Mouse (Mus musculus): ENCODE measurements around the gene Csrnp1. TPM values are rescaled to one million over a fixed set of nuclear protein-coding genes. Genes with fewer than 3 reads are reported as not detected.

Csrnp1 gene
- polyA plus RNA-seq, 1 experiment: not detected

DNA sequence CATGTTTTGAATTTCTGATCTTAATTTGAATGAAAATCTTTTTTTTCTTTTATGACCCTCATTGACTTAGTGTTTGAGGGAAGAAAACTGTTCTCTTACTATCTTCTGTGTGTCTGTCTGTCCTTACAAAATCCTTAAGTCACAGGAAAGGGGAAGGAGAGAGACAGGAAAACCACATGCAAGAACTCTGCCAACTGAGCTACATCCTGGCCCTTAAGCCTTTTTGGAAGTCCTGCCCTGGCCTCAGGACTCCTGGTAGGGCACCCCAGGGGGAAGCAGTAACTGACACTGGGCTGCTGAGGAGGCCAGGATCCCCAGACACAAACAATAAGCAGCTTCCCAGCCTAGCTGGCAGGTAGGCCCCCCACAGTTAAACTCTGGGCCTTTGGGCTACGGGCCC is 41.1 kb downstream of the Csrnp1 start:
- no peaks in the 10 kb centered on the region for H3K4me1 ChIP-seq (ENCODE audit: control insufficient read depth, insufficient read depth, low read length)
- H3K4me3 ChIP-seq (ENCODE audit: insufficient read depth, low read depth, low read length): no peak overlapping the region
- H3K27ac ChIP-seq (ENCODE audit: insufficient read depth, low read depth, low read length): no peak overlapping the region
- TF ChIP-seq CTCF (IDR thresholded peaks at IDR 0.05; ENCODE audit: insufficient read depth, low read depth, low read length): no peak
- no peak for TF ChIP-seq POLR2A (IDR thresholded peaks at IDR 0.05; ENCODE audit: insufficient read depth, low read depth, low read length)
- 84% methylated on average over 1 of the region's 1 CpGs for WGBS

DNA sequence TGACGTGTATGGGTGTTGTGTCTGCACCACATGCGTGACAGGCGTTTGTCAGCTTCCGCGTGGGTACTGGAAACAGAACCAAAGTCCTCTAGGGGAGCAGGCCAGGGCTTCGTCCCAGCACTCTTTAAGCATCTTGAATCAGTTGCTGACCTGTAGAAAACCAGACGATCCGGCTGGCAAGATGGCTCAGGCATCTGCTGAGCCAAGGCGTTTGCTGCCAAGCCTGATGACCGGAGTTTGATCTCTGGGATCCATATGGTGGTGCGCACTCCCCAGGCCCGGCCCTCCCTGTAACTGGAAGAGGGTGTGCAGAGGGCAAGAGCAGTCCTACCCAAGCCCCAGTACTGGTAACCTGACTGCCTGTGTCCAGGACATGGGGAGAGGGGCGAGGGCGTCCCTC is 42.6 kb downstream of the Csrnp1 start:
- Histone ChIP-seq H3K4me1 (ENCODE audit: control insufficient read depth, insufficient read depth, low read length) (peaks cover 7% of the 10 kb centered on the region; the same call in 1 of the 2 replicates), H3K27ac (ENCODE audit: insufficient read depth, low read depth, low read length) (no peak overlapping the region), H3K4me3 (ENCODE audit: insufficient read depth, low read depth, low read length) (no peak overlapping the region)
- 91% methylated on average over 14 of the region's 14 CpGs for WGBS
- TF ChIP-seq CTCF (IDR thresholded peaks at IDR 0.05; ENCODE audit: insufficient read depth, low read depth, low read length): no peak
- TF ChIP-seq POLR2A (IDR thresholded peaks at IDR 0.05; ENCODE audit: insufficient read depth, low read depth, low read length): no peak

DNA sequence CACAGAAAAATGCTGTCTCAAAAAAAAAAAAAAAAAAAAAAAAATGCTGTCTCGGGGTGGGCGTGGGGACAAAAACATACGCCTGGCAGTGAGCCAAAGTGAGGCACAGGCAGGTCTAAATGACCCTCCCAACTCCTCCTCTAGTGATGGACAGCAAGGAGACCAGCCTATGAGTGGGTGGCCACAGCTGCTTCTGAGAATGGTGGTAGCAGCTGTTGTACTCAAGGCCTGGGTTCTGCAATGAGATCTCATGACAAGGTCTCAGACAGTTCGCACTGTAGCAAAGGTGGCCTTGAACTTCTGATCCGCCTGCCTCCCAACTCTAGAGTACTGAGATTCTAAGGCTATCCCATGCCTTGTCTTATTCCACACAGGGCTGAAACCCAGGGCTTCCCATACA is 43.1 kb downstream of the Csrnp1 start:
- no peak overlapping the region for H3K27ac ChIP-seq (ENCODE audit: insufficient read depth, low read depth, low read length)
- peaks cover 9% of the 10 kb centered on the region for H3K4me1 ChIP-seq (ENCODE audit: control insufficient read depth, insufficient read depth, low read length)
- TF ChIP-seq CTCF (IDR thresholded peaks at IDR 0.05; ENCODE audit: insufficient read depth, low read depth, low read length) (no peak), POLR2A (IDR thresholded peaks at IDR 0.05; ENCODE audit: insufficient read depth, low read depth, low read length) (no peak)
- 67% methylated on average over 5 of the region's 5 CpGs for WGBS
- H3K4me3 ChIP-seq (ENCODE audit: insufficient read depth, low read depth, low read length): no peak overlapping the region

DNA sequence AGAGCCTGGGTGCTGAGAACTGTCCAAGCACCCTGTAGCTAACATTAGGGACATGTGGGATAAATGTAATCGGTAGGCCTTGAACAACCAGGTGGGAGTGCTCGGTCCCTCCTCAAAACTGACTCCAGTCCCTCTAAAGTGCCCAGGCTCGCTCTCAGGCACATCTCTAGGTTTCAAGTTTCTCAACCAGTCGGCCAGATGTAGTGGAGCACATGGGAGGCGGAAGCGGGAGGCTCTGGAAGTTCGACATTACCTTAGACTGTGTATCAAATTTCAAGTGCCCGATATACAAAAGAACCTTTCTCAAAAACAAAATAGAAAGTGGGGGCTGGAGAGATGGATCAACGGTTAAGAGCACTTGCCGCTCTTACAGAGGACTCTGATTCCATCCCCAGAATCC is 44.8 kb downstream of the Csrnp1 start:
- Histone ChIP-seq H3K4me1 (ENCODE audit: control insufficient read depth, insufficient read depth, low read length) (peaks cover 11% of the 10 kb centered on the region), H3K27ac (ENCODE audit: insufficient read depth, low read depth, low read length) (no peak overlapping the region), H3K4me3 (ENCODE audit: insufficient read depth, low read depth, low read length) (no peak overlapping the region)
- TF ChIP-seq CTCF (IDR thresholded peaks at IDR 0.05; ENCODE audit: insufficient read depth, low read depth, low read length) (no peak), POLR2A (IDR thresholded peaks at IDR 0.05; ENCODE audit: insufficient read depth, low read depth, low read length) (no peak)
- WGBS: 83% methylated on average over 10 of the region's 10 CpGs

DNA sequence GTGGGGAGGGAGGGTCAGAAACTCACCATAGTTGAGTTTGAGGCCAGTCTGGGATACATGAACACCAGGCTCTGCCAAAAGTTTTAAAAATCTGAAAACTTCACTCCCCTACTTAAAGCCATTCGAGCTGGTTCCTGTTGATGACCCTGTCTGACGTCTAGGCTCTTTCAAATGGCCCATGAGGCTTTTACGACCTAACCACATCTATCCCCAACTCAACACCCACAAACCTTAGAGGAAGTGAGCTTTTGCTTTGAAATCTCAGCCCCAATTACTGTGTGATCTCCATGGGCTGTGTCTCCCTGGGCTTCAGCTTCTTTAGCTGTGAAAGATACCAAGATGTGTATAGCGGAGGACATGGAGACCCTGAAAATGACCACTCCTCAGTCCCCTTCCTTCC is 46.0 kb downstream of the Csrnp1 start:
- TF ChIP-seq CTCF (IDR thresholded peaks at IDR 0.05; ENCODE audit: insufficient read depth, low read depth, low read length) (no peak), POLR2A (IDR thresholded peaks at IDR 0.05; ENCODE audit: insufficient read depth, low read depth, low read length) (no peak)
- H3K4me1 ChIP-seq (ENCODE audit: control insufficient read depth, insufficient read depth, low read length): peaks cover 11% of the 10 kb centered on the region
- no peak overlapping the region for H3K27ac ChIP-seq (ENCODE audit: insufficient read depth, low read depth, low read length)
- H3K4me3 ChIP-seq (ENCODE audit: insufficient read depth, low read depth, low read length): no peak overlapping the region
- WGBS: 85% methylated on average over 4 of the region's 4 CpGs

DNA sequence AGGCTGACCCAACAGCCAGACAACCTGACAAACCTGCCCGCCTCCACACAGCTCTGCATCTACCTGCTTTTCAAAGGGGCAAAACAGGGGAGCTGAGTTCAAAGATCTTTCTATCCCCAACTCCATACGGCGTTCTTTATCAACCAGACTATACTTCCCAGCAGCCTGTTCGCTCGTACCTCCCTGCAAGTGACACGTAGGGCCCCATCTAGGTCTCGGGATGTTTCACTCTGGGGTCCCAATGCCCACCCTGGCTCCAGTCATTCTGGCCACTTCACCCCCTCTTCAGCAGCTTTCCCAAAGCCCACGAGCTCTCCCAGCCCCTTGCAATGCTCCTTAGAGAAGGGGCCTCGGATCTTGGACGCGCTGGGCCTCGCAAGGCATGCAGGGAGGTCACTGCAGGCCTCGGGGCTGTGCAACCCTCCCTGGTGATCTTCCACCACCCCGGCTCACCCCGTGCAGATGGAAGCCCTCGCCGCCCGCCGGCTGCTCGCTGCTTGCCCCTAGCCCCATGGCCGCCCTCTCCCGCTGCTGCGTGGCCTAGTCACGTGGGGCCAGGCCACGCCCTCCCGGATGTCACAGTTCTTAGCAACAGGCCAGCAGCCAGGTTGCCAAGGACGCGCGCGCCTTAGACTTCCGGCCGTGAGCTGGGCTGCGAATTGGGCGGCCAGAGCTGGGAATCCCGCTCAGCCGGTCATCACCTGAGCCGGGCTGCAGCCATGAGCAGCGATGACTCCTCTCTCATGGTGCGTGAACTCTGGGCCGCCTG is 47.3 kb downstream of the Csrnp1 start, which contains the start of the genes Gorasp1 and Ttc21a:
Gene Gorasp1, minus strand, starts transcription at position 561 of the 769 bp plus-strand sequence.
Gene Ttc21a, plus strand, starts transcription at position 602 of the 769 bp plus-strand sequence.
- peak within 1 kb of the TSS; percentile 82 for H3K4me3 ChIP-seq (ENCODE audit: insufficient read depth, low read depth, low read length)
- peak; percentile 84 for TF ChIP-seq POLR2A (IDR thresholded peaks at IDR 0.05; ENCODE audit: insufficient read depth, low read depth, low read length)
- no peak for TF ChIP-seq CTCF (IDR thresholded peaks at IDR 0.05; ENCODE audit: insufficient read depth, low read depth, low read length)
- under 1% methylated on average over 40 of the region's 40 CpGs for WGBS
- H3K27ac ChIP-seq (ENCODE audit: insufficient read depth, low read depth, low read length): peak within 1 kb of the TSS; percentile 47; the same call in 1 of the 2 replicates
- H3K4me1 ChIP-seq (ENCODE audit: control insufficient read depth, insufficient read depth, low read length): peaks cover 11% of the 10 kb centered on the region

DNA sequence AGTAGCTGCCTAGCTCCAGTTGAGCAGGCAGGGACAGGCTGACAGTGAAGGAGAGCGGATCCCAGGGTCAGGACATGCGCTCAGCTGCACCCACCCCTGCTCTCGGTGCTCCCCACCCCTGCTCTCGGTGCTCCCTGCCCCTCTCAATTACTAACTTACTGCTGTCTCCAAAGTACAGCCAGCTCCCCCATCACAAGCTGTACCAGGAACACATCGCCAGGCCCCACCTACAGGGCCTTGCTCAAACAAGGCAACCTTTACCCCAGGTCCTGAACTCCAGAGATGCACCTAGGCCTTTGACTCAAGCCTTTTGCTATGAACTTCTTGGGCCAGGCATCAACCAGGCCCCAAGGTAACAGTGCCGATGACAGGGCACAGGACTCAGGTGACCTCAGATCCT is 50.8 kb downstream of the Csrnp1 start:
- Histone ChIP-seq H3K4me1 (ENCODE audit: control insufficient read depth, insufficient read depth, low read length) (peaks cover 11% of the 10 kb centered on the region), H3K27ac (ENCODE audit: insufficient read depth, low read depth, low read length) (no peak overlapping the region), H3K4me3 (ENCODE audit: insufficient read depth, low read depth, low read length) (no peak overlapping the region)
- 95% methylated on average over 6 of the region's 6 CpGs for WGBS
- TF ChIP-seq CTCF (IDR thresholded peaks at IDR 0.05; ENCODE audit: insufficient read depth, low read depth, low read length) (no peak), POLR2A (IDR thresholded peaks at IDR 0.05; ENCODE audit: insufficient read depth, low read depth, low read length) (no peak)

DNA sequence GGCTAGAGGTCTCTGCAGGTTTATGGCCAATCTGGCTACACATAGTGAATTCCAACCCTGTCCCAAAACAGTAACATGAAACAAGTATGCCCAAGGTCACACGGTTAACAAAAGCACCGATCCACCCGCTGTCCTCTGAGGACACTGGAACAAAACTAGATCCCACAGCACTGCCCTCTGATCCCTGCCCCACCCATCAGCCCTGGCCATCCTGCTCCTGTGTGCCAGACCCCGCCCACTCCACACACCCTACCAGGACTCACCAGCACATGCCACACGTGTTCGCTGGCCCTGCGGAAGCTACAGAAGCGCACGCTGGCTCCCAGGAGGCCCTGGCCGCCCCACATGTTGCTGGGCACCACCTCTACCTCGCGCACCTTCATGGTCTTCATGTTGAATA is 52.1 kb downstream of the Csrnp1 start:
- peaks cover 4% of the 10 kb centered on the region for H3K4me1 ChIP-seq (ENCODE audit: control insufficient read depth, insufficient read depth, low read length)
- WGBS: 95% methylated on average over 12 of the region's 12 CpGs
- TF ChIP-seq CTCF (IDR thresholded peaks at IDR 0.05; ENCODE audit: insufficient read depth, low read depth, low read length) (no peak), POLR2A (IDR thresholded peaks at IDR 0.05; ENCODE audit: insufficient read depth, low read depth, low read length) (no peak)
- no peak overlapping the region for H3K4me3 ChIP-seq (ENCODE audit: insufficient read depth, low read depth, low read length)
- no peak overlapping the region for H3K27ac ChIP-seq (ENCODE audit: insufficient read depth, low read depth, low read length)

DNA sequence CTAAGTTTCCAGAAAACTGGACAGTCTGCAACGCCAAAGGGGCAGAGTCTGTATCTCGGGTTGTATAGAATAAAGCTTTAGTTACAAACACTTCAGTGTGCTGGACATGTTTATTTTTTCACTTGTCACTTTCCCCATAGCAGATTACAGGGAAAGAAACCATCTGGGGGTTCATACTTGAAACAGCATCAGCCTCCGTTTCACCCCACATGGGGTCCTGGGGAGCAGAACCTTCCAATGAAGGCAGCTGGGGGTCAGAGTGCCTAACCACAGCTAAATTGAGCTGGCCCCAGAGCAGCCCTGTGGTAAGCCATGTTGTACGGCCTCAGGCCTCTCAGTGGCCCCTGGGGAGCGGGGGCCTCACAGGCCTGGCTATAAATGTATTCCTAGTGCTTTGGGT is 58.0 kb downstream of the Csrnp1 start:
- H3K4me1 ChIP-seq (ENCODE audit: control insufficient read depth, insufficient read depth, low read length): no peaks in the 10 kb centered on the region
- H3K4me3 ChIP-seq (ENCODE audit: insufficient read depth, low read depth, low read length): no peak overlapping the region
- TF ChIP-seq POLR2A (IDR thresholded peaks at IDR 0.05; ENCODE audit: insufficient read depth, low read depth, low read length) (no peak), CTCF (IDR thresholded peaks at IDR 0.05; ENCODE audit: insufficient read depth, low read depth, low read length) (no peak)
- H3K27ac ChIP-seq (ENCODE audit: insufficient read depth, low read depth, low read length): no peak overlapping the region
- 83% methylated on average over 5 of the region's 5 CpGs for WGBS
